Comparison of ENCODE assay signal across 12 mouse cellular contexts in the genomic region with DNA sequence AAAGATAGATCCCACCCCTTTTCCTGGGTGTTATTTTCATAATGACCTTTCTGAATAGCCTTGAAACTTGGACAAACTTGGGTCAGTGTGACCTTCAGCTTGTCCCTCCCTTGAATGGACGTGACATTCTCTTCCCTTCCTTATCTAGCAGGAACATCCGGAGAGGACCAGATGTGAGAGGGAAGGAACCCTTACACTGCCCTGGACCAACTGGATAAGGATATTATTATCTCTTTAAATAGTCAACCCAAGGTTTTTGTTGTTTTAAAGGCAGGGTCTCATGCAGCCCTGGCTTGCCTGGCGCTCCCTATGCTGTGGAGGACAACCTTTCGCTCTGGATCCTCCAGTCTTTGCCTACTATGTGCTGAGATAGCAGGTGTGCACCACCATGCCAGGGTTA. TPM values are rescaled to one million over a fixed set of nuclear protein-coding genes. Genes with fewer than 3 reads are reported as not detected.
DNase-seq lines count a peak whose midpoint lies in the region; ATAC-seq and TF ChIP-seq lines count a peak whose summit lies in the region.
"Had no signal": no experiment of that assay in that cellular context is flagged by ENCODE, and none has a peak within 500 bp of the region (broad histone marks: within the 10 kb centered on the region; RNA-seq: fewer than 3 reads in every experiment).

No protein-coding gene starts in this region.

- H3K4me2 ChIP-seq in forebrain, embryonic 13.5 days: no peak overlapping the region
- H3K4me2 ChIP-seq in forebrain, postnatal 0 days (ENCODE audit: low read depth): no peak overlapping the region
- H3K4me2 ChIP-seq in hindbrain, embryonic 11.5 days (replicated peaks; ENCODE audit: low read depth, low read length): no peak overlapping the region
- no peak overlapping the region for H3K4me2 ChIP-seq in hindbrain, embryonic 12.5 days (replicated peaks)
- H3K4me2 ChIP-seq in liver, embryonic 15.5 days: peak overlapping the region; percentile 54
- H3K4me2 ChIP-seq: lung, embryonic 15.5 days had no signal

- no peak for DNase-seq in forebrain, postnatal 0 days
- no peak for DNase-seq in hindbrain, embryonic 11.5 days (ENCODE audit: low spot score)
- no peak for DNase-seq in ovary, postnatal 36 days (ENCODE audit: low spot score)
- no peak for DNase-seq in right cerebral cortex, postnatal 25 days

- no peak overlapping the region for H3K27ac ChIP-seq in forebrain, embryonic 13.5 days
- no peak overlapping the region for H3K27ac ChIP-seq in forebrain, postnatal 0 days (ENCODE audit: low read depth, low read length)
- no peak overlapping the region for H3K27ac ChIP-seq in hindbrain, embryonic 11.5 days (ENCODE audit: low read depth, low read length)
- no peak overlapping the region for H3K27ac ChIP-seq in hindbrain, embryonic 12.5 days
- peak overlapping the region; percentile 65; the same call in 1 of the 2 replicates for H3K27ac ChIP-seq in liver, embryonic 15.5 days (replicated peaks)
- H3K27ac ChIP-seq: kidney, postnatal 0 days; lung, embryonic 15.5 days; midbrain, embryonic 10.5 days had no signal

- peaks cover 42% of the 10 kb centered on the region for H3K4me1 ChIP-seq in forebrain, embryonic 13.5 days
- H3K4me1 ChIP-seq in forebrain, postnatal 0 days (ENCODE audit: insufficient read depth): no peaks in the 10 kb centered on the region
- H3K4me1 ChIP-seq in hindbrain, embryonic 11.5 days (replicated peaks; ENCODE audit: control insufficient read depth, insufficient read depth, low read length): no peaks in the 10 kb centered on the region
- H3K4me1 ChIP-seq in hindbrain, embryonic 12.5 days: peaks cover 20% of the 10 kb centered on the region
- H3K4me1 ChIP-seq in liver, embryonic 15.5 days (replicated peaks): peaks cover 54% of the 10 kb centered on the region

- H3K9me3 ChIP-seq in forebrain, embryonic 13.5 days (replicated peaks): no peaks in the 10 kb centered on the region
- H3K9me3 ChIP-seq in forebrain, postnatal 0 days (ENCODE audit: low read length): no peaks in the 10 kb centered on the region
- no peaks in the 10 kb centered on the region for H3K9me3 ChIP-seq in hindbrain, embryonic 11.5 days (ENCODE audit: control insufficient read depth, low read length)
- H3K9me3 ChIP-seq in hindbrain, embryonic 12.5 days (replicated peaks): no peaks in the 10 kb centered on the region
- H3K9me3 ChIP-seq in liver, embryonic 15.5 days (replicated peaks): no peaks in the 10 kb centered on the region
- H3K9me3 ChIP-seq: lung, embryonic 15.5 days had no signal

- no peak overlapping the region for H3K9ac ChIP-seq in forebrain, embryonic 13.5 days
- H3K9ac ChIP-seq in forebrain, postnatal 0 days: no peak overlapping the region
- no peak overlapping the region for H3K9ac ChIP-seq in hindbrain, embryonic 11.5 days (ENCODE audit: low read depth, low read length)
- H3K9ac ChIP-seq in hindbrain, embryonic 12.5 days: no peak overlapping the region
- H3K9ac ChIP-seq in liver, embryonic 15.5 days: no peak overlapping the region
- H3K9ac ChIP-seq: lung, embryonic 15.5 days had no signal

- no peak for TF ChIP-seq CTCF in forebrain, postnatal 0 days (IDR thresholded peaks at IDR 0.05; ENCODE audit: low read depth)

- H3K27me3 ChIP-seq in forebrain, embryonic 13.5 days: no peaks in the 10 kb centered on the region
- no peaks in the 10 kb centered on the region for H3K27me3 ChIP-seq in forebrain, postnatal 0 days (ENCODE audit: insufficient read depth, low read length)
- no peaks in the 10 kb centered on the region for H3K27me3 ChIP-seq in hindbrain, embryonic 11.5 days (ENCODE audit: control insufficient read depth, insufficient read depth, low read length)
- no peaks in the 10 kb centered on the region for H3K27me3 ChIP-seq in hindbrain, embryonic 12.5 days
- peaks cover 14% of the 10 kb centered on the region for H3K27me3 ChIP-seq in liver, embryonic 15.5 days
- H3K27me3 ChIP-seq: lung, embryonic 15.5 days had no signal

- peak; percentile 9; the same call in 1 of the 2 replicates for ATAC-seq in forebrain, embryonic 13.5 days
- ATAC-seq in forebrain, postnatal 0 days: no peak
- 0 out of 2 replicates have a peak, but pooled peaks have one; percentile 2 for ATAC-seq in hindbrain, embryonic 11.5 days (ENCODE audit: low FRiP score)
- ATAC-seq in hindbrain, embryonic 12.5 days (ENCODE audit: low FRiP score): no peak
- ATAC-seq in activated CD4-positive, CD25-positive, alpha-beta regulatory T cell, adult 4 months: peak; percentile 15
- ATAC-seq in liver, embryonic 15.5 days (ENCODE audit: insufficient read depth): peak; percentile 62

- WGBS in forebrain, embryonic 13.5 days: 72% methylated on average over 4 of the region's 4 CpGs
- WGBS in forebrain, postnatal 0 days: 75% methylated on average over 4 of the region's 4 CpGs
- WGBS in hindbrain, embryonic 11.5 days: 75% methylated on average over 4 of the region's 4 CpGs
- 63% methylated on average over 4 of the region's 4 CpGs for WGBS in hindbrain, embryonic 12.5 days
- 24% methylated on average over 4 of the region's 4 CpGs for WGBS in liver, embryonic 15.5 days (ENCODE audit: insufficient replicate concordance)

- H3K36me3 ChIP-seq in forebrain, embryonic 13.5 days (ENCODE audit: poor library complexity, severe bottlenecking): peaks cover 17% of the 10 kb centered on the region
- peaks cover 8% of the 10 kb centered on the region for H3K36me3 ChIP-seq in forebrain, postnatal 0 days (ENCODE audit: insufficient read depth)
- H3K36me3 ChIP-seq in hindbrain, embryonic 11.5 days (ENCODE audit: control insufficient read depth, insufficient read depth, low read length): no peaks in the 10 kb centered on the region
- peaks cover 18% of the 10 kb centered on the region for H3K36me3 ChIP-seq in hindbrain, embryonic 12.5 days
- H3K36me3 ChIP-seq in liver, embryonic 15.5 days (replicated peaks): peaks cover 4% of the 10 kb centered on the region

- H3K4me3 ChIP-seq in forebrain, embryonic 13.5 days: no peak overlapping the region
- no peak overlapping the region for H3K4me3 ChIP-seq in forebrain, postnatal 0 days (ENCODE audit: low read depth, low read length)
- H3K4me3 ChIP-seq in hindbrain, embryonic 11.5 days (ENCODE audit: low read depth, low read length): no peak overlapping the region
- no peak overlapping the region for H3K4me3 ChIP-seq in hindbrain, embryonic 12.5 days
- H3K4me3 ChIP-seq in liver, embryonic 15.5 days (replicated peaks): no peak overlapping the region
- H3K4me3 ChIP-seq: lung, embryonic 15.5 days; midbrain, embryonic 10.5 days had no signal

RNA-seq across cellular contexts. Expression of a gene that starts 6.7 kb away (rescaled TPM):
- 6.0 and 8.6 TPM in 2 replicates for polyA plus RNA-seq in forebrain, embryonic 13.5 days (2015; fragmentation: Nextera tagmentation; extraction: Ambion mirVana)
- 4.0 and 5.2 TPM in 2 replicates for total RNA-seq in forebrain, postnatal 0 days (2014; rRNA removed)
- 1.5 and 2.0 TPM in 2 replicates for polyA plus RNA-seq in forebrain, postnatal 0 days (2015; fragmentation: Nextera tagmentation; extraction: Ambion mirVana)
- 6.2 and 11.0 TPM in 2 replicates for polyA plus RNA-seq in hindbrain, embryonic 11.5 days (2014; fragmentation: Nextera tagmentation; extraction: Ambion mirVana)
- polyA plus RNA-seq in hindbrain, embryonic 12.5 days (2016; fragmentation: Nextera tagmentation; extraction: Ambion mirVana): 9.2 and 10.4 TPM in 2 replicates
- polyA plus RNA-seq in activated CD4-positive, CD25-positive, alpha-beta regulatory T cell, adult 4 months (2017; shearing (Covaris generic)): under 1 TPM in 1 of 2 experiments, not detected in 1; 0.16 TPM
- polyA plus RNA-seq in liver, embryonic 15.5 days (2015; fragmentation: Nextera tagmentation; extraction: Ambion mirVana): 3.7 and 3.9 TPM in 2 replicates

RNA-seq across cellular contexts. Expression of a gene that starts 16.3 kb away (rescaled TPM):
- polyA plus RNA-seq in forebrain, embryonic 13.5 days (2015; fragmentation: Nextera tagmentation; extraction: Ambion mirVana): 2.5 and 3.0 TPM in 2 replicates
- 34.9 and 40.0 TPM in 2 replicates for total RNA-seq in forebrain, postnatal 0 days (2014; rRNA removed)
- polyA plus RNA-seq in forebrain, postnatal 0 days (2015; fragmentation: Nextera tagmentation; extraction: Ambion mirVana): 4.0 and 5.9 TPM in 2 replicates
- 1.5 and 1.7 TPM in 2 replicates for polyA plus RNA-seq in hindbrain, embryonic 11.5 days (2014; fragmentation: Nextera tagmentation; extraction: Ambion mirVana)
- 1.0 and 1.7 TPM in 2 replicates for polyA plus RNA-seq in hindbrain, embryonic 12.5 days (2016; fragmentation: Nextera tagmentation; extraction: Ambion mirVana)
- 1 to 10 TPM; 3.6 to 4.2 TPM for polyA plus RNA-seq in activated CD4-positive, CD25-positive, alpha-beta regulatory T cell, adult 4 months (2017; shearing (Covaris generic))
- 0.06 TPM in 1 of 2 replicates, not detected in the other for polyA plus RNA-seq in liver, embryonic 15.5 days (2015; fragmentation: Nextera tagmentation; extraction: Ambion mirVana)
- total RNA-seq: gastrocnemius, postnatal 36 days had no signal

RNA-seq across cellular contexts. Expression of a gene that starts 28.5 kb away (rescaled TPM):
- polyA plus RNA-seq in forebrain, embryonic 13.5 days (2015; fragmentation: Nextera tagmentation; extraction: Ambion mirVana): 103 and 113 TPM in 2 replicates
- total RNA-seq in forebrain, postnatal 0 days (2014; rRNA removed): 56.6 and 65.7 TPM in 2 replicates
- polyA plus RNA-seq in forebrain, postnatal 0 days (2015; fragmentation: Nextera tagmentation; extraction: Ambion mirVana): 129 and 137 TPM in 2 replicates
- polyA plus RNA-seq in hindbrain, embryonic 11.5 days (2014; fragmentation: Nextera tagmentation; extraction: Ambion mirVana): 96.9 and 97.3 TPM in 2 replicates
- 101 and 102 TPM in 2 replicates for polyA plus RNA-seq in hindbrain, embryonic 12.5 days (2016; fragmentation: Nextera tagmentation; extraction: Ambion mirVana)
- polyA plus RNA-seq in activated CD4-positive, CD25-positive, alpha-beta regulatory T cell, adult 4 months (2017; shearing (Covaris generic)): 10 to 100 TPM; 49.6 to 63.3 TPM
- 43.2 and 45.3 TPM in 2 replicates for polyA plus RNA-seq in liver, embryonic 15.5 days (2015; fragmentation: Nextera tagmentation; extraction: Ambion mirVana)

RNA-seq across cellular contexts. Expression of a gene that starts 39.8 kb away (rescaled TPM):
- polyA plus RNA-seq in forebrain, embryonic 13.5 days (2015; fragmentation: Nextera tagmentation; extraction: Ambion mirVana): 37.0 and 40.8 TPM in 2 replicates
- 53.4 and 64.8 TPM in 2 replicates for total RNA-seq in forebrain, postnatal 0 days (2014; rRNA removed)
- polyA plus RNA-seq in forebrain, postnatal 0 days (2015; fragmentation: Nextera tagmentation; extraction: Ambion mirVana): 51.1 and 61.5 TPM in 2 replicates
- polyA plus RNA-seq in hindbrain, embryonic 11.5 days (2014; fragmentation: Nextera tagmentation; extraction: Ambion mirVana): 17.6 and 19.5 TPM in 2 replicates
- polyA plus RNA-seq in hindbrain, embryonic 12.5 days (2016; fragmentation: Nextera tagmentation; extraction: Ambion mirVana): 24.0 and 27.3 TPM in 2 replicates
- polyA plus RNA-seq in activated CD4-positive, CD25-positive, alpha-beta regulatory T cell, adult 4 months (2017; shearing (Covaris generic)): not detected
- polyA plus RNA-seq in liver, embryonic 15.5 days (2015; fragmentation: Nextera tagmentation; extraction: Ambion mirVana): 0.05 TPM in 1 of 2 replicates, not detected in the other
- total RNA-seq: gastrocnemius, postnatal 36 days had no signal

RNA-seq across cellular contexts. Expression of a gene that starts 54.8 kb away (rescaled TPM):
- polyA plus RNA-seq in forebrain, embryonic 13.5 days (2015; fragmentation: Nextera tagmentation; extraction: Ambion mirVana): 59.5 and 78.0 TPM in 2 replicates
- 98.9 and 133 TPM in 2 replicates for total RNA-seq in forebrain, postnatal 0 days (2014; rRNA removed)
- polyA plus RNA-seq in forebrain, postnatal 0 days (2015; fragmentation: Nextera tagmentation; extraction: Ambion mirVana): 87.5 and 134 TPM in 2 replicates
- polyA plus RNA-seq in hindbrain, embryonic 11.5 days (2014; fragmentation: Nextera tagmentation; extraction: Ambion mirVana): 7.8 and 11.0 TPM in 2 replicates
- 55.6 and 60.3 TPM in 2 replicates for polyA plus RNA-seq in hindbrain, embryonic 12.5 days (2016; fragmentation: Nextera tagmentation; extraction: Ambion mirVana)
- not detected for polyA plus RNA-seq in activated CD4-positive, CD25-positive, alpha-beta regulatory T cell, adult 4 months (2017; shearing (Covaris generic))
- 0.44 and 0.60 TPM in 2 replicates for polyA plus RNA-seq in liver, embryonic 15.5 days (2015; fragmentation: Nextera tagmentation; extraction: Ambion mirVana)

Comparison
In these comparisons a context has a peak if more than half of its experiments do, and no peak if none do; other contexts are left out.
1. ATAC-seq: peak in forebrain, embryonic 13.5 days (single experiment), hindbrain, embryonic 11.5 days (single experiment), activated CD4-positive, CD25-positive, alpha-beta regulatory T cell, adult 4 months (single experiment) and liver, embryonic 15.5 days (single experiment); none in forebrain, postnatal 0 days (single experiment) and hindbrain, embryonic 12.5 days (single experiment).